Mouse (Mus musculus) testis, adult 2 months (tissue): ENCODE results near the gene Ttll6.

Source experiments
- CTCF ChIP-seq: fragments of 200-500 bp; IDR thresholded peaks from 2 replicates; pipeline ENCODE4 v1.5.1; 2012; ENCODE audit warnings: low read depth, mild to moderate bottlenecking, inconsistent platforms, low read length, moderate library complexity; ENCODE audit not compliant: control insufficient read depth, insufficient read depth, insufficient replicate concordance
- POLR2A ChIP-seq: fragments of 200-500 bp; IDR thresholded peaks from 2 replicates; pipeline ENCODE4 v1.6.1; 2012; ENCODE audit warnings: low read depth, mild to moderate bottlenecking, inconsistent platforms, low read length, moderate library complexity; ENCODE audit not compliant: control insufficient read depth

- TF ChIP-seq POLR2A: no peak
- no peak for TF ChIP-seq CTCF
These were observed 35.4 kb downstream of the Ttll6 start for GRCm38 (mm10) chr11:96169016-96169415.
